Mouse (Mus musculus) heart, adult 2 months (tissue): ENCODE measurements at regions not wholly inside any gene's neighbourhood (a gene's known extent, or its start where the extent isn't known, plus 50 kb on each side); places are given as distances from the start of the nearest gene placed in this dataset.

ENCODE experiments used
- DNase-seq, 2 experiments: peaks; one replicate each; pipeline ENCODE4 v3.0.0; 2021
- H3K27ac ChIP-seq: fragments of 200-600 bp; 2 replicates; pipeline ENCODE4 v1.8.1; 2022
- H3K27me3 ChIP-seq: fragments of 200-500 bp; 2 replicates; pipeline ENCODE4 v1.6.1; 2012; ENCODE audit warnings: mild to moderate bottlenecking, low read length, inconsistent platforms, mixed read lengths; ENCODE audit not compliant: control insufficient read depth, insufficient read depth
- H3K36me3 ChIP-seq: fragments of 200-500 bp; 2 replicates; pipeline ENCODE4 v1.6.1; 2012; ENCODE audit warnings: low read length, inconsistent platforms; ENCODE audit not compliant: control insufficient read depth, insufficient read depth
- H3K4me1 ChIP-seq: fragments of 200-500 bp; 2 replicates; pipeline ENCODE4 v1.6.1; 2011; ENCODE audit warnings: low read length; ENCODE audit not compliant: control insufficient read depth, insufficient read depth
- H3K4me3 ChIP-seq: fragments of 200-600 bp; 2 replicates; pipeline ENCODE4 v1.8.1; 2022
- H3K79me2 ChIP-seq: fragments of 200-500 bp; replicated peaks from 2 replicates; pipeline ENCODE4 v1.6.1; 2012; ENCODE audit warnings: mild to moderate bottlenecking, inconsistent platforms, low read length, moderate library complexity, mixed read lengths; ENCODE audit not compliant: control insufficient read depth, insufficient read depth
- H3K9ac ChIP-seq: fragments of 200-500 bp; 2 replicates; pipeline ENCODE4 v1.6.1; 2012; ENCODE audit warnings: low read depth, mild to moderate bottlenecking, control low read depth, inconsistent platforms, low read length, mixed read lengths
- CTCF ChIP-seq: fragments of 200-600 bp; IDR thresholded peaks from 2 replicates; pipeline ENCODE4 v1.8.1; 2022; ENCODE audit warnings: antibody characterized with exemption, mild to moderate bottlenecking, moderate library complexity
- EP300 ChIP-seq: fragments of 200-500 bp; IDR thresholded peaks from 2 replicates; pipeline ENCODE4 v1.6.1; 2011; ENCODE audit warnings: low read depth, low read length, control low read depth; ENCODE audit not compliant: insufficient read depth
- POLR2A ChIP-seq: fragments of 200-500 bp; IDR thresholded peaks from 2 replicates; pipeline ENCODE4 v1.6.1; 2011; ENCODE audit warnings: mild to moderate bottlenecking, low read depth, low read length, control low read depth; ENCODE audit not compliant: insufficient read depth
- WGBS: fragments of 180-500 bp; shearing (Covaris S2); methylation state at CpG from one replicate; pipeline ENCODE4 v1.1.7; 2018; 5-methylcytosine and 5-hydroxymethylcytosine counted together
- intact Hi-C: fragments of 180-260 bp; cut with DNase I; formaldehyde crosslinking; loops from one replicate; pipeline ENCODE4 v1.15.1; 2025

DNA sequence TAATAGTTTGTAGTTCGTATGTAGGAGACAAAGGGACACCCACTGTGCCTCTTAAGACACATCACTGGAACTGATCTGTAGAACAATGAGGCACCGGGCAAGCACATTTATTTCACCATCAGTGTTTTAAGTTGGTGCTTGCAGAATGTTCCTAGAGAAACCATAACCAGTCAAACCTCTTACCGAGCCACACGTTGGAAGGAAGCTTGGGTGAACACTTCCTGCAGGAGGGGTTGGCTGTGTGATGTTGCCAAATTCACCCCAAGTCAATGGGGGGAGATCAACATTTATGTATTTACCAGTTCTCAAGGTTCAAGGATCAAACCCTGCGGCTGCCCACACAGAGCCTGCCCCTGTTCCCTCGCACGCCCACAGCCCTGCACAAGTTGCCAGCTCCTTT, 214.0 kb upstream of the A230072I06Rik start:
- no peak overlapping the region for H3K27ac ChIP-seq
- no peaks in the 10 kb centered on the region for H3K4me1 ChIP-seq
- H3K9ac ChIP-seq = no peak overlapping the region
- 80% methylated on average over 7 of the region's 7 CpGs for WGBS
- no peaks in the 10 kb centered on the region for H3K36me3 ChIP-seq
- intact Hi-C loops = no loop called here
- no peaks in the 10 kb centered on the region for H3K27me3 ChIP-seq
- TF ChIP-seq CTCF = no peak
- no peak for TF ChIP-seq EP300
- TF ChIP-seq POLR2A = no peak
- no peak overlapping the region for H3K4me3 ChIP-seq
- no peaks in the 10 kb centered on the region for H3K79me2 ChIP-seq
- DNase-seq = no peak

DNA sequence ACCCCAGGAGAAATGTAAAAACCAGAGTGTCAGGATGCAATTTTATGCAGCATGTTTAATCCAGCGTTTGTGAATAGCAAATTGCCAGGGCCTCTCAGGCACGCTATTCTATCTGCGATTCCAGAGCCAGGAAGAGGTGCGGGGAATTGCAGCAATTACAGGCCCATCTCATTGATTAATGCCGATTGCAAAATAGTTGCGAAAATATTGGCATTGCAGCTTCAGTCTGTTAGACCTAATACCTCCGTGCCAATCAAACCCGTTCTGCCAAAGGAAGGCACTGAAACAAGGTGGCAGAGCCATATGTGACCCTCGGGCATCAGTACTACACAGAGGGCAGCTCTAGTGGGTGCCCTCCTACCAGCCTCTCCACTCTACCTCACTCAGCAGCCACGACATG, 212.2 kb upstream of the A230072I06Rik start:
- no peaks in the 10 kb centered on the region for H3K36me3 ChIP-seq
- no peak overlapping the region for H3K27ac ChIP-seq
- TF ChIP-seq CTCF = no peak
- TF ChIP-seq EP300 = no peak
- no peak for TF ChIP-seq POLR2A
- 89% methylated on average over 10 of the region's 10 CpGs for WGBS
- H3K79me2 ChIP-seq = no peaks in the 10 kb centered on the region
- intact Hi-C loops = no loop called here
- H3K27me3 ChIP-seq = no peaks in the 10 kb centered on the region
- no peak overlapping the region for H3K4me3 ChIP-seq
- no peak overlapping the region for H3K9ac ChIP-seq
- H3K4me1 ChIP-seq = no peaks in the 10 kb centered on the region; the same call in none of the 2 replicates
- no peak for DNase-seq

DNA sequence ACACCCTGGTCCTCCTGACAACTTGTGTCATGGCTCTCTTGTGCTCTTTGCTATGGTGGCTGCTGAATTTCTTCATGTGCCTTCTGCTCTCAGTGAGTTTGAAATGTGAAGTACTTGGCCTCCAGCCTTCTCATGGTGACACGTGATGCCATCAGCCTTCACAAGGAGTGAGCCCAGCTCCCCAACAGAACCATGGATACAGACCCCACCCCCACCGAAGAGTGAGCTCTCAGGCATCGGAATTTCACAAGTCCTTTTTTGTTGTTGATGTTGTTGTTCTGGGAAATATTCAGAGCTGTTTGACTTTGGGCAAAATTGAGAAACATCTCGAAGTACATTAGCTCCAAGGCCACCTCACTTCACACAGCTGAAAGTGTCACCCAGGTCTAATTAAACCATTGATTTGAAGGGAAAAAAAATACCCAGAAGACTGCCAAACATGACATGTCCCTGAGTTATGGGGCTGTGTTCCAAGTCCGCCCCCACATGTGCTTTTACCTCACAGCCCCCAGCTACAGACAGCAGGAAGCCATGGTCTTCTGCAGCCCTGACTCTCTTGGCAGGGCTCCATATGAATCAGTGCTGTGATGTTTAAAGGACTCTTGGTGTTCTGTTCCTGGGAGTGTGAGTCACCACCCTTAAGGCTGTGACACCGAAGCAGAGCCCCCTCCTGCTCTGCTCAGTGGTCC, 205.2 kb upstream of the A230072I06Rik start:
- H3K4me1 ChIP-seq = peaks cover 2% of the 10 kb centered on the region
- peak in 1 of 2 experiments; percentile 16 for DNase-seq
- TF ChIP-seq EP300 = no peak
- TF ChIP-seq CTCF = no peak
- no peak for TF ChIP-seq POLR2A
- no peak overlapping the region for H3K9ac ChIP-seq
- H3K4me3 ChIP-seq = no peak overlapping the region
- H3K36me3 ChIP-seq = no peaks in the 10 kb centered on the region
- 29% methylated on average over 6 of the region's 6 CpGs for WGBS
- intact Hi-C loops = no loop called here
- no peaks in the 10 kb centered on the region for H3K27me3 ChIP-seq
- H3K79me2 ChIP-seq = no peaks in the 10 kb centered on the region
- no peak overlapping the region for H3K27ac ChIP-seq

DNA sequence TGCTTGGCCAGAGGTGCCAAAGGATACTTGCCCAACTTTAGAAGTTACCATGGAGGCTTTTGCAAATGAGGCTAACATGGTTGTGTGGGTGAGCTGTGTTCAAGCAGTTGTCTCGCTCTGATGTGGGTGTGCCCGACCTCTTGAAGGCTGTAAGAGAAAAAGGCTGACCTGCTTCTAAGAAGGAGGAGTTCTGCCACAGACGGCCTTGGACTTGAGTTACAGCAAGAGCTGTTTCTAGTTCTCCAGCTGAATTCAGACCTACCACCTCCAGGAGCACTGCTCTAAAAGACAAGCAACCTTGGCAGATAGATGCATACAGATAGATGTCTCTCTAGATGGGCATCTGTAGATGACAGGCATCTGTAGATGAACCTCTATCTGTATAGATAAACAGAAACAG, 202.7 kb upstream of the A230072I06Rik start:
- Histone ChIP-seq H3K4me3 (no peak overlapping the region), H3K4me1 (peaks cover 2% of the 10 kb centered on the region), H3K27me3 (no peaks in the 10 kb centered on the region), H3K36me3 (no peaks in the 10 kb centered on the region), H3K79me2 (no peaks in the 10 kb centered on the region), H3K27ac (no peak overlapping the region), H3K9ac (no peak overlapping the region)
- 86% methylated on average over 3 of the region's 3 CpGs for whole genome bisulfite sequencing
- no peak for TF ChIP-seq EP300
- no peak for TF ChIP-seq POLR2A
- TF ChIP-seq CTCF = no peak
- intact Hi-C loops = no loop called here
- no peak for DNase-seq

DNA sequence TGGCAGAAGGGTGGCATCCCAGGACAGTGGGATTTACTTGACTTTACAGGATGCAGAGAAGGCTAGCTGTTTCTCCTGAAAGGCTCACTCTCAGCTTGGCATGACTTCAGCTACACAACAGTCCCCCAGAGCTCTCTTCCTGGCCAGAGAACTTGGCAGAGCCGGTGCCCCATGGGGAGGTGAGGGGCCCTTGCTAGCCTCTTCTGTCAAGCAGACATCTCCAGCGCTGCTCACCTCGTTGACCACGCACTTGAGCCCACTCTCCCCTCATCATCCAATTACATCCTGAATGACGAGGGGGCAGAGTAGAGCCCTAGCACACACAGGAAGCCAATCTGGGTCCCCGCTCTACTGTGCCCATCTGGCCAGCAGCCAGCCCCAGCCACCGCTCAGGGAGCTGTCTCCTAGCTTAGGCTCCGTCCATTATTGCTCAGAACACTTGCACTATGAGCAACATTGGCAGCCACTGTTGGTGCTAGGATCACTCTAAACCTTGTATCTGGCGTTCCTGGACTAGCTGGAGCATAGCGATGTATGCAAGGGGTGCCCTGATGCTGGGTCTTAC, 201.7 kb upstream of the A230072I06Rik start:
- DNase-seq = no peak
- TF ChIP-seq POLR2A (no peak), CTCF (no peak), EP300 (no peak)
- 61% methylated on average over 10 of the region's 10 CpGs for WGBS
- intact Hi-C loops = no loop called here
- Histone ChIP-seq H3K36me3 (no peaks in the 10 kb centered on the region), H3K9ac (no peak overlapping the region), H3K27me3 (no peaks in the 10 kb centered on the region), H3K79me2 (no peaks in the 10 kb centered on the region), H3K27ac (no peak overlapping the region), H3K4me1 (peaks cover 2% of the 10 kb centered on the region; the same call in 1 of the 2 replicates), H3K4me3 (no peak overlapping the region)

DNA sequence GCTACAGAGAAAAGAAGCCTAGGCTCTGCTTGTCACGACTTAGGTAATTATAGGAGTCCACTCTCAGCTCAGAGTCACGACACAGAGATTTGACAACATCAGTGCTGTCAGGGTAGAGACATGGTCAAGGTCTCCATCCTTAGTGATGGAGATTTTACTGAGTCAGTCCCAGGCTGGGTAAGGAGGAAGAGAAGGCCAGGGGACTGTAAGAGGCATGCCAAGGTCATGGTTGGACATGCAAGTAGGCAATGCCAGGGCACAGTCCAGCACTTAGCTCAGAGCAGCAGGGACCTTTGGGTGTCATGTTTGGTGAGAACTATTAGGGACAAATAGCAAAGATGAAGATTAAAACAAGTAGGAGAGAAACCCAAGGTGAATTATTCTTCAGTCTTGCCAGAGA, 200.7 kb upstream of the A230072I06Rik start:
- Histone ChIP-seq H3K9ac (no peak overlapping the region), H3K79me2 (no peaks in the 10 kb centered on the region), H3K4me1 (peaks cover 1% of the 10 kb centered on the region; the same call in 1 of the 2 replicates), H3K27ac (no peak overlapping the region), H3K36me3 (no peaks in the 10 kb centered on the region), H3K4me3 (no peak overlapping the region), H3K27me3 (no peaks in the 10 kb centered on the region)
- WGBS = 74% methylated on average over 2 of the region's 2 CpGs
- TF ChIP-seq POLR2A (no peak), CTCF (no peak), EP300 (no peak)
- no peak for DNase-seq
- intact Hi-C loops = no loop called here
